Mouse (Mus musculus) v-Abl transformed pro-B cells (cell line): ENCODE data around the gene Stk26.

ENCODE experiments used
- in situ Hi-C, 2 experiments: fragments of 400-800 bp; cut with MboI; formaldehyde crosslinking; loops; one replicate each; pipeline ENCODE4 v1.15.1; 2025; ENCODE audit not compliant: unreplicated experiment in 2 of 2

Gene Stk26

DNA sequence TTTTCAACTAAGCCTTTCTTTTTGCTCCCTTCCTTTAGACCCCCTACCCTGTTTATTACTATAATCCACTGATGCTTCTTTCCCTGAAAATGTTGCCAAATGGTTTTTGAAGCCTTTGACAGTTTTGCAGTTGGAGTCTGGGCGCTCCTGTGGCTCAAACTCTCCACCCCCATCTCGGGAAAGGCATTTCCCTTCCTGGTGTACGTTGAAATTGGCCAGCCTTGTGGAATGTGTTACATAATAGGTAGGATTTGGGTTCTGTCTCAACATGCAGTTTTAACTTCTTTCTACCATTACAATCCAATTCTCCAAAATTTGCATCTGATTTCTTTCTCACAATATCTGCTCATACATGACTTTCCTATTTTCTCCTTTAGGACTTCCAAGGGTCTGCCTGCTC, 77.9 kb downstream of the Stk26 start:
- in situ Hi-C loops, result no loop called here

DNA sequence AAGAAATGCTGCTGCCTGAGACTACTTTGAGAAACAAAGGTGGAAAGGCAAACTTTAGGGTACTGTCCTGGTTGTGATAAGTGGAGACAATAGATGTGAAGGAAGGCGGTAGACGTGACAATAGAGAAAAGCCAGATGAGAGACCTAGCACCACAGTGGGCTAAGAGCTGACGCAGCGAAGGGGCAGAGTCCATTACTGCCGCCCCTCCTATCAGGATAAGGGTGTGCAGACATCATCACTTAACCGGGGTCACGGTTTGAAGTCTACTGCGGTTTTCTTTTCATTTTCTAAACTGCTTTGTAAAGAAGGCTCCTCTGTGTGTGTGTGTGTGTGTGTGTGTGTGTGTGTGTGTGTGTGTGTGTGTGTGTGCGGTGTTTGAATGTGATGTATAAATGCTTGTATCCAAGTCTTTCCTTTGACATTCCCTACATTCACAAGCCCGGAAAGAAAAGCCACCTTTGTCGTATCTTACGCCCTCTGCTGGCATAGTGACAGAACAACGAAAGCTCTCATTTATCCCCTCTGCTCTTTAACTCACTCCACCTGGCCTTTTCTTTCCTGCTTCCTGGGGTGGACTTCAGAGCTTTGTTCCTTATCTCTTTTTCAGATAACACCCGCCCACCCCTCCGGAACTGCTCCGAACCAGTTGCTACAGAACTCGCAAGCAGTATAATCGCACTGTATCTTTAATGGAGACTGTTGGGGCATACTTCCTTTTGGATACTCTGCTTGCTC, 84.0 kb downstream of the Stk26 start:
- in situ Hi-C loops, result no loop called here

- in situ Hi-C loops, result no loop called here
Measured at GRCm38 (mm10) chrX:50926893-50927545, 86.2 kb downstream of the Stk26 start.

GRCm38 (mm10) chrX:50930309-50930708, 89.5 kb downstream of the Stk26 start:
- in situ Hi-C loops, result no loop called here

GRCm38 (mm10) chrX:50937117-50937516, 96.3 kb downstream of the Stk26 start:
- in situ Hi-C loops, result no loop called here

- in situ Hi-C loops, result no loop called here
Measured at GRCm38 (mm10) chrX:50942610-50943009, 101.8 kb downstream of the Stk26 start, which contains the start of gene Frmd7. Frmd7 (minus strand) TSS chrX:50942710.
